Mouse (Mus musculus) intestine, postnatal 0 days (tissue): ENCODE results near the gene Tdrd9. TPM values are rescaled to one million over a fixed set of nuclear protein-coding genes. Genes with fewer than 3 reads are reported as not detected.
"Not testable (repeated sequence)": the region's sequence is repeated elsewhere in the genome, so short reads cannot be mapped to it uniquely, and the experiment has no call there.

Source experiments
- ATAC-seq: fragments of 200-750 bp; cut with Nextera tagmentation; 2 replicates; pipeline ENCODE4 v1.8.0; 2017; ENCODE audit warnings: mild to moderate bottlenecking, moderate TSS enrichment, moderate library complexity
- H3K27ac ChIP-seq: fragments of 300-500 bp; sonication (generic); 2 replicates; pipeline ENCODE4 v1.5.1; 2014; ENCODE audit warnings: mild to moderate bottlenecking, low read depth, low read length, moderate library complexity
- H3K27me3 ChIP-seq: fragments of 300-500 bp; sonication (generic); replicated peaks from 2 replicates; pipeline ENCODE4 v1.6.1; 2014; ENCODE audit warnings: low read length, mixed read lengths; ENCODE audit not compliant: control insufficient read depth, insufficient read depth
- H3K36me3 ChIP-seq: fragments of 300-500 bp; sonication (generic); 2 replicates; pipeline ENCODE4 v1.6.1; 2014; ENCODE audit warnings: mild to moderate bottlenecking, moderate library complexity; ENCODE audit not compliant: control insufficient read depth, insufficient read depth
- H3K4me1 ChIP-seq: fragments of 300-500 bp; sonication (generic); replicated peaks from 2 replicates; pipeline ENCODE4 v1.6.1; 2014; ENCODE audit warnings: antibody characterized with exemption, low read length, mixed read lengths; ENCODE audit not compliant: control insufficient read depth, insufficient read depth
- H3K4me2 ChIP-seq: fragments of 300-500 bp; sonication (generic); replicated peaks from 2 replicates; pipeline ENCODE4 v1.6.1; 2014; ENCODE audit warnings: low read depth, mild to moderate bottlenecking, moderate library complexity
- H3K4me3 ChIP-seq: fragments of 300-500 bp; sonication (generic); 2 replicates; pipeline ENCODE4 v1.5.1; 2014; ENCODE audit warnings: low read depth, low read length
- H3K9ac ChIP-seq: fragments of 300-500 bp; sonication (generic); 2 replicates; pipeline ENCODE4 v1.6.1; 2014; ENCODE audit warnings: mild to moderate bottlenecking, low read depth, low read length
- H3K9me3 ChIP-seq: fragments of 300-500 bp; sonication (generic); 2 replicates; pipeline ENCODE4 v1.6.1; 2016; ENCODE audit warnings: mixed run types; ENCODE audit not compliant: control insufficient read depth
- CTCF ChIP-seq: sonication (generic); IDR thresholded peaks from 2 replicates; pipeline ENCODE4 v1.5.1; 2016; ENCODE audit warnings: low read depth, mild to moderate bottlenecking, control low read depth, antibody characterized with exemption, moderate library complexity
- WGBS: fragments of 180-500 bp; shearing (Covaris S2); extraction: QIAGEN DNeasy Blood & Tissue Kit; methylation state at CpG from one replicate; pipeline ENCODE4 v1.1.7; 2014; 5-methylcytosine and 5-hydroxymethylcytosine counted together
- polyA plus RNA-seq: library from polyadenylated mRNA; unstranded; fragments of >200 nt; fragmentation: Nextera tagmentation; extraction: Ambion mirVana; gene quantifications from 2 replicates; pipeline ENCODE4 v1.2.1, GENCODE M21; 2015

Gene Tdrd9
- polyA plus RNA-seq, 1 experiment from 2014 or later, result 0.04 TPM

GRCm38 (mm10) chr12:111933032-111933704 is 38.2 kb upstream of the Tdrd9 start:
- peaks cover 25% of the 10 kb centered on the region for H3K4me1 ChIP-seq
- no peaks in the 10 kb centered on the region for H3K27me3 ChIP-seq
- ATAC-seq, result peak; percentile 52
- H3K36me3 ChIP-seq, result no peaks in the 10 kb centered on the region
- WGBS, result 41% methylated on average over 11 of the region's 11 CpGs
- TF ChIP-seq CTCF, result peak; percentile 33
- H3K4me2 ChIP-seq, result peak overlapping the region; percentile 48
- no peak overlapping the region for H3K9ac ChIP-seq
- H3K27ac ChIP-seq, result peak overlapping the region; percentile 46; the same call in 1 of the 2 replicates
- no peaks in the 10 kb centered on the region for H3K9me3 ChIP-seq
- H3K4me3 ChIP-seq, result no peak overlapping the region

- Histone ChIP-seq H3K4me2 (peak overlapping the region; percentile 48), H3K27ac (peak overlapping the region; percentile 21; the same call in 1 of the 2 replicates), H3K9ac (no peak overlapping the region), H3K9me3 (no peaks in the 10 kb centered on the region), H3K4me3 (no peak overlapping the region), H3K27me3 (no peaks in the 10 kb centered on the region), H3K36me3 (no peaks in the 10 kb centered on the region), H3K4me1 (peaks cover 25% of the 10 kb centered on the region)
- no peak for TF ChIP-seq CTCF
- ATAC-seq, result no peak
- 59% methylated on average over 2 of the region's 2 CpGs for WGBS
Observed at GRCm38 (mm10) chr12:111933971-111934370, 37.4 kb upstream of the Tdrd9 start.

GRCm38 (mm10) chr12:111936706-111937550 is 34.4 kb upstream of the Tdrd9 start:
- TF ChIP-seq CTCF, result no peak
- Histone ChIP-seq H3K4me1 (peaks cover 25% of the 10 kb centered on the region), H3K4me2 (peak overlapping the region; percentile 54), H3K9ac (0 out of 2 replicates have a peak overlapping the region, but pooled peaks have one; percentile 2), H3K27ac (peak overlapping the region; percentile 83), H3K4me3 (peak overlapping the region; percentile 18), H3K36me3 (no peaks in the 10 kb centered on the region), H3K27me3 (no peaks in the 10 kb centered on the region), H3K9me3 (no peaks in the 10 kb centered on the region)
- peak; percentile 85 for ATAC-seq
- 14% methylated on average over 24 of the region's 24 CpGs for WGBS

- Histone ChIP-seq H3K4me3 (no peak overlapping the region), H3K9me3 (no peaks in the 10 kb centered on the region), H3K36me3 (no peaks in the 10 kb centered on the region; the same call in 1 of the 2 replicates), H3K27ac (no peak overlapping the region), H3K4me1 (peaks cover 15% of the 10 kb centered on the region), H3K27me3 (no peaks in the 10 kb centered on the region), H3K9ac (no peak overlapping the region), H3K4me2 (no peak overlapping the region)
- 24% methylated on average over 1 of the region's 1 CpGs for WGBS
- ATAC-seq, result no peak
- TF ChIP-seq CTCF, result no peak
Observed at GRCm38 (mm10) chr12:111938623-111939177, 32.7 kb upstream of the Tdrd9 start.

GRCm38 (mm10) chr12:111943421-111944064 is 27.8 kb upstream of the Tdrd9 start:
- no peak for TF ChIP-seq CTCF
- WGBS, result 58% methylated on average over 10 of the region's 10 CpGs
- Histone ChIP-seq H3K4me2 (peak overlapping the region; percentile 54), H3K36me3 (no peaks in the 10 kb centered on the region; the same call in 1 of the 2 replicates), H3K27me3 (no peaks in the 10 kb centered on the region), H3K27ac (peak overlapping the region; percentile 84), H3K9me3 (no peaks in the 10 kb centered on the region), H3K4me3 (peak overlapping the region; percentile 0; the same call in 1 of the 2 replicates), H3K4me1 (peaks cover 6% of the 10 kb centered on the region; the same call in 1 of the 2 replicates), H3K9ac (no peak overlapping the region)
- ATAC-seq, result peak; percentile 0; the same call in 1 of the 2 replicates

GRCm38 (mm10) chr12:111944065-111944987 is 27.0 kb upstream of the Tdrd9 start:
- H3K36me3 ChIP-seq, H3K9ac ChIP-seq, H3K9me3 ChIP-seq, H3K27me3 ChIP-seq: not testable (repeated sequence)
- 37% methylated on average over 12 of the region's 20 CpGs for WGBS
- Histone ChIP-seq H3K27ac (peak overlapping the region; percentile 84), H3K4me1 (peaks cover 10% of the 10 kb centered on the region; the same call in 1 of the 2 replicates), H3K4me3 (peak overlapping the region; percentile 0; the same call in 1 of the 2 replicates), H3K4me2 (peak overlapping the region; percentile 54)
- peak; percentile 75 for ATAC-seq
